Mouse (Mus musculus): ENCODE measurements at regions not wholly inside any gene's neighbourhood (a gene's known extent, or its start where the extent isn't known, plus 50 kb on each side); places are given as distances from the start of the nearest gene placed in this dataset.
A peak's percentile ranks its signal among the peaks of the same experiment; 100 is the strongest.

- DNase-seq (no peak), ATAC-seq (ENCODE audit: low FRiP score, low TSS enrichment) (no peak)
- no peak overlapping the region for H3K27ac ChIP-seq (replicated peaks; ENCODE audit: low read depth, low read length)
- H3K4me3 ChIP-seq (replicated peaks; ENCODE audit: low read depth, low read length): no peak overlapping the region
- no peaks in the 10 kb centered on the region for H3K9me3 ChIP-seq (ENCODE audit: control insufficient read depth, low read length)
- H3K4me2 ChIP-seq (ENCODE audit: low read length): no peak overlapping the region
- H3K4me1 ChIP-seq (ENCODE audit: control insufficient read depth, insufficient read depth, low read length): no peaks in the 10 kb centered on the region
- no peaks in the 10 kb centered on the region for H3K27me3 ChIP-seq (ENCODE audit: control insufficient read depth, insufficient read depth, low read length)
- H3K36me3 ChIP-seq (ENCODE audit: control insufficient read depth, insufficient read depth, low read length): no peaks in the 10 kb centered on the region
- H3K9ac ChIP-seq (replicated peaks; ENCODE audit: low read length): no peak overlapping the region
These were observed 244.0 kb upstream of the Gnaz start for GRCm38 (mm10) chr10:74722971-74723370.

GRCm38 (mm10) chr10:74749446-74749845, 217.5 kb upstream of the Gnaz start:
- WGBS: 88% methylated on average over 2 of the region's 2 CpGs
- Histone ChIP-seq H3K4me2 (ENCODE audit: low read length) (no peak overlapping the region), H3K36me3 (ENCODE audit: control insufficient read depth, insufficient read depth, low read length) (no peaks in the 10 kb centered on the region), H3K9ac (replicated peaks; ENCODE audit: low read length) (no peak overlapping the region), H3K9me3 (ENCODE audit: control insufficient read depth, low read length) (no peaks in the 10 kb centered on the region), H3K4me3 (replicated peaks; ENCODE audit: low read depth, low read length) (no peak overlapping the region), H3K27ac (replicated peaks; ENCODE audit: low read depth, low read length) (no peak overlapping the region), H3K4me1 (ENCODE audit: control insufficient read depth, insufficient read depth, low read length) (no peaks in the 10 kb centered on the region), H3K27me3 (ENCODE audit: control insufficient read depth, insufficient read depth, low read length) (no peaks in the 10 kb centered on the region)
- ATAC-seq (ENCODE audit: low FRiP score, low TSS enrichment) (no peak), DNase-seq (no peak)

GRCm38 (mm10) chr10:74750879-74751278, 216.1 kb upstream of the Gnaz start:
- ATAC-seq (ENCODE audit: low FRiP score, low TSS enrichment): no peak
- Histone ChIP-seq H3K4me1 (ENCODE audit: control insufficient read depth, insufficient read depth, low read length) (no peaks in the 10 kb centered on the region), H3K27me3 (ENCODE audit: control insufficient read depth, insufficient read depth, low read length) (no peaks in the 10 kb centered on the region), H3K9me3 (ENCODE audit: control insufficient read depth, low read length) (no peaks in the 10 kb centered on the region), H3K4me3 (replicated peaks; ENCODE audit: low read depth, low read length) (no peak overlapping the region), H3K27ac (replicated peaks; ENCODE audit: low read depth, low read length) (no peak overlapping the region), H3K9ac (replicated peaks; ENCODE audit: low read length) (no peak overlapping the region), H3K36me3 (ENCODE audit: control insufficient read depth, insufficient read depth, low read length) (no peaks in the 10 kb centered on the region), H3K4me2 (ENCODE audit: low read length) (no peak overlapping the region)
- no peak for DNase-seq

- H3K9ac ChIP-seq (replicated peaks; ENCODE audit: low read length): no peak overlapping the region
- no peak for DNase-seq
- H3K4me2 ChIP-seq (ENCODE audit: low read length): no peak overlapping the region
- no peaks in the 10 kb centered on the region for H3K36me3 ChIP-seq (ENCODE audit: control insufficient read depth, insufficient read depth, low read length)
- H3K4me3 ChIP-seq (replicated peaks; ENCODE audit: low read depth, low read length): no peak overlapping the region
- WGBS: 84% methylated on average over 9 of the region's 9 CpGs
- H3K4me1 ChIP-seq (ENCODE audit: control insufficient read depth, insufficient read depth, low read length): no peaks in the 10 kb centered on the region
- H3K27me3 ChIP-seq (ENCODE audit: control insufficient read depth, insufficient read depth, low read length): no peaks in the 10 kb centered on the region
- no peaks in the 10 kb centered on the region for H3K9me3 ChIP-seq (ENCODE audit: control insufficient read depth, low read length)
- no peak for ATAC-seq (ENCODE audit: low FRiP score, low TSS enrichment)
- H3K27ac ChIP-seq (replicated peaks; ENCODE audit: low read depth, low read length): no peak overlapping the region
These were observed 206.2 kb upstream of the Gnaz start for GRCm38 (mm10) chr10:74760734-74761133.

GRCm38 (mm10) chr10:74789245-74789644, 177.7 kb upstream of the Gnaz start:
- WGBS: 94% methylated on average over 2 of the region's 2 CpGs

GRCm38 (mm10) chr10:74789987-74790386, 177.0 kb upstream of the Gnaz start:
- Histone ChIP-seq H3K27ac (replicated peaks; ENCODE audit: low read depth, low read length) (no peak overlapping the region), H3K9ac (replicated peaks; ENCODE audit: low read length) (no peak overlapping the region), H3K4me1 (ENCODE audit: control insufficient read depth, insufficient read depth, low read length) (no peaks in the 10 kb centered on the region), H3K4me2 (ENCODE audit: low read length) (no peak overlapping the region), H3K36me3 (ENCODE audit: control insufficient read depth, insufficient read depth, low read length) (no peaks in the 10 kb centered on the region), H3K9me3 (ENCODE audit: control insufficient read depth, low read length) (no peaks in the 10 kb centered on the region), H3K27me3 (ENCODE audit: control insufficient read depth, insufficient read depth, low read length) (no peaks in the 10 kb centered on the region), H3K4me3 (replicated peaks; ENCODE audit: low read depth, low read length) (no peak overlapping the region)
- no peak for ATAC-seq (ENCODE audit: low FRiP score, low TSS enrichment)
- 80% methylated on average over 3 of the region's 3 CpGs for WGBS
- DNase-seq: no peak

More at GRCm38 (mm10) chr10:74789245-74789644, 177.7 kb upstream of the Gnaz start:
- Histone ChIP-seq H3K36me3 (ENCODE audit: control insufficient read depth, insufficient read depth, low read length) (no peaks in the 10 kb centered on the region), H3K4me3 (replicated peaks; ENCODE audit: low read depth, low read length) (no peak overlapping the region), H3K9me3 (ENCODE audit: control insufficient read depth, low read length) (no peaks in the 10 kb centered on the region), H3K27ac (replicated peaks; ENCODE audit: low read depth, low read length) (no peak overlapping the region), H3K4me1 (ENCODE audit: control insufficient read depth, insufficient read depth, low read length) (no peaks in the 10 kb centered on the region), H3K4me2 (ENCODE audit: low read length) (no peak overlapping the region), H3K9ac (replicated peaks; ENCODE audit: low read length) (no peak overlapping the region), H3K27me3 (ENCODE audit: control insufficient read depth, insufficient read depth, low read length) (no peaks in the 10 kb centered on the region)
- ATAC-seq (ENCODE audit: low FRiP score, low TSS enrichment) (no peak), DNase-seq (no peak)

GRCm38 (mm10) chr10:74823395-74823794, 143.6 kb upstream of the Gnaz start:
- no peaks in the 10 kb centered on the region for H3K36me3 ChIP-seq (ENCODE audit: control insufficient read depth, insufficient read depth, low read length)
- no peak overlapping the region for H3K27ac ChIP-seq (replicated peaks; ENCODE audit: low read depth, low read length)
- ATAC-seq (ENCODE audit: low FRiP score, low TSS enrichment) (no peak), DNase-seq (no peak)
- no peak overlapping the region for H3K9ac ChIP-seq (replicated peaks; ENCODE audit: low read length)
- H3K27me3 ChIP-seq (ENCODE audit: control insufficient read depth, insufficient read depth, low read length): no peaks in the 10 kb centered on the region
- H3K4me2 ChIP-seq (ENCODE audit: low read length): no peak overlapping the region
- H3K9me3 ChIP-seq (ENCODE audit: control insufficient read depth, low read length): no peaks in the 10 kb centered on the region
- no peak overlapping the region for H3K4me3 ChIP-seq (replicated peaks; ENCODE audit: low read depth, low read length)
- H3K4me1 ChIP-seq (ENCODE audit: control insufficient read depth, insufficient read depth, low read length): no peaks in the 10 kb centered on the region

- H3K9ac ChIP-seq (replicated peaks; ENCODE audit: low read length): no peak overlapping the region
- no peak overlapping the region for H3K27ac ChIP-seq (replicated peaks; ENCODE audit: low read depth, low read length)
- DNase-seq (no peak), ATAC-seq (ENCODE audit: low FRiP score, low TSS enrichment) (no peak)
- H3K4me1 ChIP-seq (ENCODE audit: control insufficient read depth, insufficient read depth, low read length): no peaks in the 10 kb centered on the region
- no peaks in the 10 kb centered on the region for H3K9me3 ChIP-seq (ENCODE audit: control insufficient read depth, low read length)
- H3K4me2 ChIP-seq (ENCODE audit: low read length): no peak overlapping the region
- H3K27me3 ChIP-seq (ENCODE audit: control insufficient read depth, insufficient read depth, low read length): no peaks in the 10 kb centered on the region
- WGBS: 75% methylated on average over 2 of the region's 2 CpGs
- H3K36me3 ChIP-seq (ENCODE audit: control insufficient read depth, insufficient read depth, low read length): no peaks in the 10 kb centered on the region
- H3K4me3 ChIP-seq (replicated peaks; ENCODE audit: low read depth, low read length): no peak overlapping the region
These were observed 132.6 kb upstream of the Gnaz start for GRCm38 (mm10) chr10:74834359-74834758.

- Histone ChIP-seq H3K4me1 (ENCODE audit: control insufficient read depth, insufficient read depth, low read length) (no peaks in the 10 kb centered on the region), H3K27ac (replicated peaks; ENCODE audit: low read depth, low read length) (no peak overlapping the region), H3K9me3 (ENCODE audit: control insufficient read depth, low read length) (no peaks in the 10 kb centered on the region), H3K36me3 (ENCODE audit: control insufficient read depth, insufficient read depth, low read length) (no peaks in the 10 kb centered on the region), H3K4me2 (ENCODE audit: low read length) (no peak overlapping the region), H3K4me3 (replicated peaks; ENCODE audit: low read depth, low read length) (no peak overlapping the region), H3K27me3 (ENCODE audit: control insufficient read depth, insufficient read depth, low read length) (no peaks in the 10 kb centered on the region), H3K9ac (replicated peaks; ENCODE audit: low read length) (no peak overlapping the region)
- 9% methylated on average over 7 of the region's 7 CpGs for WGBS
- DNase-seq: peak; percentile 91
- peak; percentile 63; the same call in 1 of the 2 replicates for ATAC-seq (ENCODE audit: low FRiP score, low TSS enrichment)
These were observed 118.6 kb upstream of the Gnaz start for GRCm38 (mm10) chr10:74848372-74848771.

All from midbrain, embryonic 14.5 days (tissue).